Mouse (Mus musculus) gonadal fat pad, adult 2 months (tissue): ENCODE data around the gene Llgl2. TPM values are rescaled to one million over a fixed set of nuclear protein-coding genes. Genes with fewer than 3 reads are reported as not detected.
A peak's percentile ranks its signal among the peaks of the same experiment; 100 is the strongest.

ENCODE experiments used
- DNase-seq: peaks from one replicate; pipeline ENCODE4 v3.0.0-alpha.2; 2012; ENCODE audit warnings: low read depth
- polyA plus RNA-seq: library from polyadenylated mRNA; depleted of rRNA; stranded (reverse); fragments of >200 nt; gene quantifications from 2 replicates; pipeline ENCODE4 v1.2.3, GENCODE M21; 2012; rRNA removed

Llgl2 gene
- 106 and 107 TPM in 2 replicates for polyA plus RNA-seq

DNA sequence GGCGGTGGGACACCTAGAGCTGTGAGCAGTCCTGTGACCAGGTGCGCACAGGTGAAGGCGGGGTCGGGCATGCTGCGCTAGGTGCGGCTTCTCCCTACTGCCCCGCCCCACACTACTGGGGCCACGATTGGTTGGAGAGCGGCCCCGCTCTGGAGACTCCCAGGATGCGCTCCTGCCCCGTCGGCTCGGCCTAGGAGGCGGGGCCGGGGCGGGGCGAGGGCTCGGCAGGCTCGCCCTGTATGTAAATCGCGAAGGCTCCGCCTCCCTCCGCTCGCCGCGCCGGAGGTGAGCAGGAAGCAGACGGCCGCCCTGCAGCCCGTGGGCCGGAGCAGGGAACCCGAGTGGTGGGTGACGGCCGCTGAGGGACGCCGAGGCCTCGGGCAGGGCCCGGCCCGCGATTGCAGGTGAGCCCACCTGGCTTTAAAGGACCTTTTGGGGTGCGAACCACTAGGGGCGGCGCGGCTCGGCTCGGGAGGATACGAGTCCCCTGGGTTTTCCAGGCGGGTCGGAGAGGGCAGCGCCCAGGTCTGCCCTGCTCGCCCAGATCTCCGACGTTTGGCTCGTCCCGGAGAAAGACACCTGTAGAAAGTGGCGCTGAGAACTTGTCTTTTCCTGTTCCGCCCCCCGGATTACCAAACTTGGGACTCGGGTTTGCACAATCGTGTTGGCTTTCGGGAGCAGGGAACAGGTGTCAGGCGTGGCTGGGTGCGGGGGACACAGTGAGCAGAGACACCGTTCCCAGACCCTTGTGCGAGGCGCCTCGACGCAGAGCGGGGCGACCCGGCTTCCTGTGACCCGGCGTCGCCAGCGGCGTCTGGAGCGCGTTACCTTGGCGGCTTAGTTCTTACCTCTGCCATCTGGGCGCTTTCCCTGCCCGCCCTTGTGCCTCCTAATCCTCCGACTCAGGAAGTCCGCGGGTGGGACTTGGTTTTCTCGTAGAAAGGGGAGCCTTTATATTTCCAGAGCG lies at the start of gene Llgl2:
Llgl2 (plus strand) TSS at position 276 of the 967 bp plus-strand sequence.
- no peak for DNase-seq

DNA sequence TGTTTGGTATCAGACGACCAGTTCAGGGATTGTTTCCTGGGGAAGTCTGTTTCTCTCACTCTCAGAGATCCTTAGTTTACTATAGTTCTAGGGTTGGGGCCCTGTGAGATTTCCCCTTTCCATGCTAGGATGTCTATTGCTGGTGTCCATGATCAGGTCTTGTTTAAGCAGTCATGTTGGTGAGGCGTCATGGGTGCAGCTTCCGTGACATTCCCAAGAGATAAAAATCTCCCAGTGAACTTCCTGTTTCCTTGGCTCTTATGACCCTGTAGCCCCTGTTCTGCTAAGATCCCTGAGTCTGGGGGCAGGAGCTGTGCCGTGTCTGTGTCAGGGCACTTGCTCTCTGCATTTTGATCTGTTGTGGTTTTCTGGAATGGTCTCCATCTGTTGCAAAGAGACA lies 49.2 kb upstream of the Llgl2 start:
- DNase-seq: no peak

DNA sequence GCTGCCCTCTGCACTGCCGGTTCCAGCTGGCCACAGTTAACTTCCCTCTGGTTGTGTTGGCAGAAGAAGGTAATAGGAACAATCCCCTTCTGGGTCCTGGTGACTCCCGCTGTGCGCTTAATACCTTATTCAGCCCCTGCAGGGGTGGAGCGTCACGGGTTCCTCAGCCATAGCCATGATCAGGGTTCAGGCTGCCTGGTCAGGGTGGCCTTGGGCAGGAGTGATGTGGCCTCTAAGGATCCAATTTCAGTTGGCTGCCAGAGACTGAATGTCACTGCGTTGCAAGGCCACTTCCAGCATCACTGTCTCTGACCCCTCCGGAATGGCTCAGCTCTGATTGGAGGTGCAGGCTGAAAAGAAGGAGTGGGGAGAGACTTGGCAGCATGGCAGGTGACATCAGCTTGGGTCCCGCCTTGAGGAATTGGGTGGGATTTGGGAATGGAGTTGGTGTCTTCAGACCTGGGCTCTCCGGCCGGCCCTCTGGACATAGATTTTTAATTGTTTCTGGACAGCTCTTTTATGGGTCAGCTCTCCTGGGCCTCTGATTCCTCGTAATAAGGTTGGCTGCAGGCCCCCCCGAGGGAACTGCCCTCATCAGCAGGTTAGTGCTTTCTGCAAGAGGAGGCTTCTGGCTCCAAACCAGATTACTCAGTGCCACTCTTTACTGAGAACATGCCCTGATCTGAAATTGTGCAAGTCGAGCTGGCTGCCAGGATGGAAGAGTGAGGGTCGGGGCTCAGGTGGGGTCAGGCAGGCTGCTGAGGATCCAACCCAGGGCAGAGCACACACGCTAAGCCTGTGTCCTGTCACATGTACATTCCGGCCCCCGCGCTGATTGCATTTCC lies 47.8 kb upstream of the Llgl2 start:
- no peak for DNase-seq

DNA sequence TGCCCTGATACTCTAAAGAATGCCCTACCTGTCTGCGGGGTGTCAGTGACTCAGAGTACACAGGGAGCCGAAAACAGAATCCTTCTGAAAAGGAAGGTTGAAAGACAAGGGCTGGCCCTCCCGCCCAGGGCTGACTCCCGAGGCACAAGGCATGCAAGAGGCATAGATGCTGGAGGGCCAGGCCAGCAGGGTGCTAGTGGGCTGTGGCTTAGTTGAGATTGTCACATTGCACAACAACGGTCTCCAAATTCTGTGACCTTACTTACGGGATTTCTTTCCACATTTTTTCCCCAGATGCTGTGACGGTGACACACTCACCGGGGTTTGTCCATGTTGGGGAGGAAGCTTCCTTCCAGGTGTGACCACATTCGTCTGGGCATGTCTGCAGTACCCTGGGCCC lies 46.9 kb upstream of the Llgl2 start:
- no peak for DNase-seq

DNA sequence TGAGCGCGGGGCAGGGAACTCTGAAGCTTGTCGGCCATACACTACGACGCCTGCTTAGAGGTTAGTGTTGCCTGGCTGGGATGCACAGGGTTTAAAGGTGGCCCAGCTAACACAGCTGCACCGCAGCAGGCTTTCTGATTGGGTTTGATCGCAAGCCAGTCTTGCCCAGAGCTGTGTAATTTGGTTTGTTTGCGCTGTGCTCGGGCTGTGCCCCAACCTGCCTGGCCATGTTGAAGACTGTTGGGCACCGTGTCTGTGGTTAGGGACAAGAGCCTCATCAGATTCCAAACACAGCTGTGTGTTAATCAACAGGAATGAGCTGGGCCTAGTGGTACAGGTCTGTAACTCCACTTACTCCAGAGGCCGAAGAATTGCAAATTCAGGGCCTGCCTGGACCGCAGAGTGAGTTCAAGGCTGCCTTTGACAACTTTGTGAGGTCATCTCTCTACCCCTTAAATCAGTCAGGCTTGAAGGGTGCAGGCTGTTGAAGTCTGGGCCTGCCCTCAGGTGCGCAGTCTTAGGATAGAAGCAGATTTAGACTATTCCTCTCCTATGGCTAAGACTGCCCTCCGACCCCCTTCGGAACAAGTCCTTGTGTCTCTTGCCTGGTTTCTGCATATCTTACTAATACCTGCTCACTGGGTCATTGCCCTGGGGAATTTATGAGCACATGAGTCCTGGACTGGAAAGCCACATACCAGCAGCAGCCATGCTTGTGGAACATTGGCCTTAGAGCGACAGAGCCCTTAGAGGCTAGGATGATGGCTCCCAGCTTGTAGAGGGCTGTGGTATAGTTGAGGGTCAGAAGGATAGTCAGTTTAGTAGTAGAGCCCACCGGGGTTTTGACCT lies 46.1 kb upstream of the Llgl2 start:
- DNase-seq: peak; percentile 80

DNA sequence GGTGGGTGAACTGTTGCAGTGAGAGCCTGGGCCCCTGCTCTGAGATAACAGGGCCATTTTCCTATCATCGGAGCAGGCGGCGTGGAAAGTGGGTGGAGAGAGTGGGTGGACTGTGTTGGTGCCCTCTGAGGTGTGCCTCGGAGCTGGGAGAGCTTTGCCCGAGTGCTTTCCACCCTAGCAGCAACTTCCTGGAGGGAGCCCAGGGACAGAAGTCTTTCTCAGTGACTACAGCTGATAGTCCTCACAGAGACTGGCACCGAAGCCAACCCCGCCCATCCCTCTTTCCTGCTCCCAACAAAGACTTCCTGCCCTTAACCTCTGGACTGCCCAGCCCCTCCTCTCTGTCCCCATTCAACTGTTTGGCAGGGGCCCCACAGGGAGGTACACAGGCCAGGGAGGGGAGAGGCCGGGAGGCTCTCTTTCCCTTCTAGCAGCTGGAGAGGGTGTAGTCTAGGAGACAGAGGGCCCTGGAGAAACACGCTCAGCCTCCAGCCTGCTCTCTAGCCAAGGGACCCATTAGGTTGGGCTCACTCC lies 44.7 kb upstream of the Llgl2 start:
- no peak for DNase-seq

DNA sequence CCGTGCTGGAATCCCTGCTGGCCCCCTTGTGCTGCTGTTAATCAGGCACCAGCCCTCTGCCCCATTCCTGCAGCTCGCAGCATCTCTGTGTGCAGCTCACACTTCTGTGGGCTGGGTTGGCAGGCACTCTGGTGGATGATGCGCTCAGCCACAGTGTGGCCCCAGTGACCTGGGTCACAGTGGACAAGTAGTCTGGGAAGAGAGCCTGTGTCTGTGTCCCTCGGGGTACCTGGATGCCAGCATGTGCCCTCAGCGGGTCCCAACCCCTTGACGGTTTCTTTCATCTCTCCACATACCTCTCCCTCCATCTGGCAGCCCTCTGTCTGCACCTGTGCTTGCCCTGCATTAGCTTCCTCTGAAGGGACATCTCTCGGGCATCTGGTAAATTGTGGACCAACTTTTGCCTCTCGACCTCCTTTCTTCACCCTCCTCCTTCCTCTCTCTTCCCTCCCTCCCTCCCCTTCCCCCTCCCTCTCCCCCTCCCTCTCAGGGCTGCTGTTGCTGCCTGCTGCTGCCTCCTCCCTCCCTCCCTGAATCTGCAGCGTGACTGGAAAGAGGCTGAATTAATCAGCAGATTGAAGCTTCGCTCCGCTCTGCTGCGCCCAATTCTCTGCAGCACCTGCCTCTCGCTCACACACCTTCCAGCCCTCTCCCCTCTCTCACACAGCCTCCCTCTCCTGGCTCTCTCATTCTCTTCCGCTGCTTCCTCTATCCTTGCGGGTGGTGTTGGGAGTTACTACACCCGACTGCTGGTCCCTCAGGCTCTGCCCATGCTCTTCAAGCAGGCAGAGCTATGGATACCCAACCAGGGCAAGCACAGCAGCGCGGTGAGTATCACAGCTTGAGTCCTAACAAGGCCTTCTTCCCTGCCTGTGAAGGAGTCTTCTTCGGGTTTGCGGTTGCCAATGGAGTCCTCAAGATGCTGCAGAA lies 43.4 kb upstream of the Llgl2 start:
- no peak for DNase-seq

DNA sequence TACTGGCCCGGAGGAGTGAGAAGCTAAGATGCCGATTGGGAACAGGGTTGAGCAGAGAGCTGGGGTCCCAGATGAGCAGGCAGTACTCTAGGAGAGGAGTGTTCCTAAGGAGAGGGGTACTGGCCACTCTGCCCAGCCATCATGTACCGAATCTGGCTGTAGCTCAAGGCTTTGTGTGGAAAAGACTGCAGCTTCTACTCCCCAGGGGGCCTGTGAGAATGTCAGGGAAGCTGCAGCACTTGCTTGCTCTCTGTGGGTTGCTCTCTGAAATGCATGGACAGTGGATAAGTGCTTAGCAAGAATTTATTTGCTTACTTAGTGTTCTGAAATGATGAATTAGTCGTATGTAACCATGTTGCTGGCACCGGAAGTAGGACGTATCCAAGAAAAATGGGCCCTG lies 37.4 kb upstream of the Llgl2 start:
- DNase-seq: no peak

DNA sequence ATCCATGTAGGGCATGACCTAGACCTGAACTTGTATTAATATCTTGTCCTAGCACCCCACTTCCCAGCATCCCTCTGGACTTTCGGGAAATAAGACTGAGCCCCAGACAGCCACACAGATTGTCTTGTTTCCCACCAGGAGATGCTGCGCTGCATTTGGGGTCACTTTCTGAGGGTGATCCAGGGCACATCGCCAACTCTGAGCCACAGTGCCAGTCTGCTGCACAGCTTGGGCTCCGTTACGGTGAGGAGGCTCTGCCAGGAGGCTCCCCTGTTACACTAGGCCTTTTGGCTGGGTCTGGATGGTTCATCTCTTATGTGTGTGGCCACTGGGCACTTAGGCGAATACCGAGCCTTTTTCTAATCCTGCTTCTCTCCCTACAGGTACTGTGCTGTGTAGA lies 34.1 kb upstream of the Llgl2 start:
- no peak for DNase-seq

DNA sequence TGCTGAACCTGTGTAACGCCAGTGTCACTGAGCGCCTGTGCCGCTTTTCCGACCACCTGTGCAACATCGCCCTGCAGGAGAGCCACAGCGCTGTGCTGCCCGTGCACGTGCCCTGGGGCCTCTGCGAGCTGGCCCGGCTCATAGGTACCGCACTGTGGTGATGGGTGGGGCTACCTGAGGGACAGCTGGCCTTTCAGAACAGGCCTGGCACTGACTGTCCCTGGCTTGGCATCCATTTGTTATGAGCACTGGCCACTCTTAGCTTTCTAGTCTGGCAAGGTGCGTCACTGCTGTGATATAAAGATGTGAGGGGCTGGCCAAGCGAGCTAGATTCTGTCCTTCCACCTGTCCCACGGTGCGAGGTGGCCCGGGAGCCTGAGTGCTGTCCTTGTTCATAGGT lies 31.9 kb upstream of the Llgl2 start:
- DNase-seq: no peak

DNA sequence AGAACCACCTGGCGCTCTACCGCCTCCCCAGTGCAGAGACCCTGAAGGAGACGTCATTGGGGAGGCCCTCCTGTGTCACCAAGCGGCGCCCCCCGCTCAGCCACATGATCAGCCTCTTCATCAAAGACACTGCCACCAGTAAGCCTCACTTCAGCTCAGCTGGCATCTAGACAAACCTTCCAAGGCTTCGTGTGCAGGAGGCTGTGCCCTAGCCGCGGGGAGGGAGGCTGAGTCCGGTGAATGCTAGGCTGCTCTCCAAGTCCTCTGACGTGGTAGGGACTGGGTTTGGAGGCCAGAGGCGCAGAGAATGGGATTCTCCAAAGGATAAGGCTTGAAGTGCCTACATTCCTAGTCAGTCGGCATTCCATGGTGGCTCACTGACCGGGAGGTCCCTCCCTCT lies 31.5 kb upstream of the Llgl2 start:
- no peak for DNase-seq

DNA sequence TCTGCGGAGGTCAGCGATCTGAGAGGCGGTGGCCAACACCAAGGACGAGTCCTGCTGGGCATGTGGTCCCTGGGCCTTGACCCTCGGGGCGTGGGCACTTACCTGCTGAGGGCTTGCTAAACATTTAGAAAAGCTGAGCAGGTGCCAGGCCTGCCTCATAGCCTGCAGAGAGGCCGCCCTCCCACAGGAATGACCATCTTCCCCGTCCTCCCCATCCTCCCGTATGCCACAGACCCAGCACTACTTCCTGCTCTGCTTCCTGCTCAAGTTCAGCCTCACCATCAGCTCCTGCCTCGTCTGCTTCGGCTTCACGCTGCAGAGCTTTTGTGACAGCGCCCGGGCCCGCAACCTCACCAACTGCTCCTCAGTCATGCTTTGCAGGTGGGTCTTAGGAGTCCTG lies 27.0 kb upstream of the Llgl2 start:
- no peak for DNase-seq

DNA sequence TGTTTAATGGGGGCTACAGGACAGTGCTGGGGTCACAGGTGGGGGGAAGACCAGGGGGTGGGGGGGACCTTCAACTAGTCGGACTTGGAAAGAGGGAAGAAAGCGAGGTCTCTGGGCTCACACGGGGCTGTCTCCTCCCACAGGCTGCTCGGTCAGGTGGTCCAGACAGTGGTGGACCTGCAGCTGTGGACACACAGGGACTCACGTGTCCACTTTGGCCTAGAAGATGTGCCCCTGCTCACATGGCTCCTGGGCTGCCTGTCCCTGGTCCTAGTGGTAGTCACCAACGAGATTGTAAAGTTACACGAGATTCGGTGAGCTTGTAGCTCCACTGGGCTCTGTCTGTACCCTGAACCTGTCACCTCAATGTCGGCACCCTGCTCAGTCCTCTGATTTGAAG lies 26.2 kb upstream of the Llgl2 start:
- no peak for DNase-seq

DNA sequence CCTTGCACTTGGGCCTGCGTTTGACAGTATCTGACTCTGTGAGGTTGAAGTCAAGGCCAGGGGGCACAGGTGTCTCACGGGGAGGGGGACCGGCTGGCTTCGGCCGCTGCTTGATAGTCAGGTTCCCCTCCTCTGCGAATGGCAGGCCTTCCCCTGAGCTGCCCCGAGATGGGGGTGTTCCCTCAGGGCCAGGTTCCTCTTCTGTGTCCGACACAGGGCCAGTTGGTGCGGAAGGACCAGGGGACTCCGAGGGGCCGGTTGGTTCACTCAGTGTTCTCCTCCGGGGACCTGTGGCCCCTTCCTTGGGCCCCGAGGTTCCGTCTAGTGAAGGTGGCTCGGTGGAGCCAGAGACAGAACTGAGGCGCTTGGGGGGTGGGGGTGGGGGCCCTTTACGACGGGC lies 22.9 kb upstream of the Llgl2 start:
- DNase-seq: no peak

DNA sequence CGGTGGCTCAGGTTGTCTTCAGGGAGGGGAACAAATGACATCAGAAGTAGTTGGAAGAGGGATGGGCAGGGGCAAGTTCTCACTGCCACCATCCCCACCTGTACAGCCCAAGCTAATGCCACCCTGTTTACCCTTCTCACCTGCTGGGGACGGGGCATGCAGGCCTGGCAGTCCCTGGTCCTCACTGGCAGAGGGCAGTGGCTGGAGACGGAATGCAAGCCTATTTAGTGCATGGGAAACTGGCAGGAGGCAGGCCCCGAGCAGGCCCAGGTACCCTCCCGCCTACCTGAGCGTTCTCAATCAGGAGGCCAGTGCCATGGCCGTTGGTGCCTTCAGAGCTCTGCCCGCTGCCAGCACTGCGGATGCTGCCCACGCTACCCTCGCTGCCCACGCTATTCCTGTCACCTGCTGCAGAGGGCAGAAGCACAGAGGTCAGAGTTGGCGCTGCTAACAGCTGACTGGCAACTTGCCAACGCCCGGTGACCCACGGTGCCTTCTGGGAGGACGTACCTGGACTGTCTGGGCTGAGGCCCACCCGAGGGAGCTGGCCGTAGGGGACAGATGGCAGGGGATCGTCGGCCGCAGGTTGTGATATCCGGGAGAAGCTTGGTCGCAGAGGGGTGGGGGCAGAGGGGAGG lies 20.7 kb upstream of the Llgl2 start:
- DNase-seq: no peak

DNA sequence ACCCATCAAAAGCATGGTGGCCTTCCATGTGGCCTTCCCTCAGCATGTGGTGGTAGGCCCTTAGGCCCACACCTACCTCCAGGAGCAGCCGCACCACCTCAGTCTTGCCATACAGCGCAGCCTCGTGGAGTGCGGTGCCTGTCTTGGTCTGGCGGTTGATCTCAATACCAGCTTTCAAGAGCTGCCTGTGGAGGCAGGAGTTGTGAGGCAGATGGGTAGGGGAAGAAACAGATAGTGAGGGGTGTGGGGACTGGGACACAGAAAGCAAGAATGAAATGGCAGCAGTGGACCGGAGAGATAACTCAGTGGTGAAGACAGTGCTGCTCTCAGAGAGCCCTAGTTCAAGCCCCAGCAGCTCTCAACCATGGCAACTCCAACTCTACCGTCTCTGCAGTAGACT lies 18.8 kb upstream of the Llgl2 start:
- no peak for DNase-seq

DNA sequence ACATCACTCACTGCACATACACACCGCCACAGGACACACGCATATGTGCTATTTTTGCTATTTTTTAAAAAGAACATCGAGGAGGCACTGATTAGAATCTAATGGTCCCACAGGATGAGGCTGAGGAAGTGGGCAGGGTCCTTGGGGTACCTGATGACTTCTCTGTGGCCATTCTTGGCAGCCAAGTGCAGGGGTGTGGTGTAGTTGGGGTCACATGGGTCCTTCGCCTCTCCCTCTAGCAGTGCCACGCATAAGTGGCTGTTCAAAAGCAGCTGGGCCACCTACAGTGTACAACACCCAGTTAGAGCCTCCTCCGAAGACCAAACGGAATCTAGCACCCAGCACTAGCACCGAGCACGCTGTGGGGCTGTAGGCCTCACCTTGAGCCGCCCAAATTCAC lies 17.7 kb upstream of the Llgl2 start:
- DNase-seq: no peak

DNA sequence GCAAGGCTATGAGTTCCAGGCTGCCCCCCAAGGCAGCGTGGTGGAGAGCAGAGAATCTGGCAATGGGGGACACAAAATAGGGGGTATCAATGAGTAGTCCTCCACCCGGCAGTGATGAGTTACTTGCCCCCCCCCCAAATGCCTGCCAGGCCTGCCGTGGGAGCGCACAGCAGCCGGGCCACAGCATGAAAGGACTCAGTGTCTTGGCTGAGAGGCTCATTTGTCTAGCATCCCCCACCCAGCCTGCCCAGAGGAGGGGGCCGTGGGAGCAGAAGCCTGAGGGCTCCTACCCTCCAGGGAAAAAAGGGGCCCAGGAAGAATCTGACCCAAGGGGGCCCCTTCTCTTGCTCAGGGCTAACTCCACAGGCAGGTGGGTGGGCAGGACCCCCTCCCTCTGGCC lies 16.5 kb upstream of the Llgl2 start:
- no peak for DNase-seq

DNA sequence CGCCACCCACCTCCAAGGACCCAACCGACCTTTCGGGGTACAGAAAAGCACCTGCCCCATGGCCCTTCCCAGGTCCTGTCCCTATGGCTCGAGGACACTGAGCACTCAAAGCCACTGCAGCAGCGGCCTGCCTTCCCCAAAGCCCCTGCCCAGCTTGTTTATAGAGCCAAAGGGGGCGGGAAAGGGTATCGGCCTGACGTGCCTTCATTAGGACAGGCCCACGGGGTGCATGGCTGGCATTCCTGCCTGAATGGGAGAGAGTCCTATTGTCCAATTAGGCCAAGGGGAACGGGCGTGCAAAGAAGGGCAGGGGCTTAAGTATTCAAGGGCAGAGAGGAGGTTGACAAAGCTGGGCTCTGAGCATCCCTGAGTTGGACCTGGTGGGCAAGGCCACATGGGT lies 15.9 kb upstream of the Llgl2 start:
- no peak for DNase-seq

DNA sequence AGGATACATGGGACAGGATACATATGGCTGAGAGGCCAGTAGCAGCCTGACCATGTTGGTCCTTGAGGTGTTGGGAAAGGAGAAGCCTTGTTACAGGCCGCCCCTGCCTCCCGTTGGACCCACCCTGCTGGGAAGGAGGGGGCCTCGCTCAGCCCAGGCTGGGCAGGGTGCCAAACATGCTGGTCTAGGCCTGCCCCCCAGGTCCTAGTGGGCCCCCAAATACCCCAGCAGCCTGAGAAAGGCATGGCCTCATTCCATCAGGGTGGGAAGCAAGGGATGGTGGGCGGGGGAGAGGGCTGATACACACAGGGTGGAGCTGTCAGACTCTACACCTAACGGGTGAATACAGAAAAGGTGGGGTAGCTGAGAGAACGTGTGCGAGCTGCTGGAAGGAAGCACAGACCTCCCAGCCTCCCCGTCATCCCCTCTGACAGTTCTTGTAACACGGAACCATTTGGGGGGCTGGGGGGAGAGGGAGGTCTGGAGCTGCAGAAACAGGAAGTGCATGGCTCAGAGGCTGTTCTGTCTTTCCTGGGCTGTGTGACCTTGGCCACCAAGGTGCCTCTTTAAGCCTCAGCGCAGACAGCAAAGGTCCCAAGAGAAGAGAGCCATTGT lies 15.0 kb upstream of the Llgl2 start:
- no peak for DNase-seq
